Mouse (Mus musculus): ENCODE measurements at regions not wholly inside any gene's neighbourhood (a gene's known extent, or its start where the extent isn't known, plus 50 kb on each side); places are given as distances from the start of the nearest gene placed in this dataset.

- TF ChIP-seq ZMIZ1 (IDR thresholded peaks at IDR 0.05; ENCODE audit: low read depth, low read length) (no peak), CTCF (IDR thresholded peaks at IDR 0.05 in 2 of 3, conservative IDR thresholded peaks at IDR 0.05 in 1 of 3; ENCODE audit: control insufficient read depth in 1 of 3, insufficient read depth in 1 of 3, low read depth in 2 of 3, low read length in 3 of 3, poor library complexity in 1 of 3, severe bottlenecking in 1 of 3) (no peak), UBTF (IDR thresholded peaks at IDR 0.05; ENCODE audit: borderline replicate concordance, insufficient read depth, low read depth, low read length) (no peak), E2F4 (IDR thresholded peaks at IDR 0.05; ENCODE audit: borderline replicate concordance, low read depth, low read length) (no peak), USF1 (IDR thresholded peaks at IDR 0.05; ENCODE audit: low read depth, low read length) (no peak), MAX (IDR thresholded peaks at IDR 0.05; ENCODE audit: low read length) (no peak)
These were observed 194.9 kb upstream of the Lyplal1 start for GRCm38 (mm10) chr1:186312008-186312407.

Measured in MEL (cell line).